Mouse (Mus musculus) MEL-GATA-1-ER (cell line): ENCODE data around the gene Csnk1e.

Experiments used
- DNase-seq: peaks from one replicate; pipeline ENCODE4 v3.0.0-alpha.2; 2012; ENCODE audit warnings: low read depth; ENCODE audit errors: extremely low read depth

Gene Csnk1e

GRCm38 (mm10) chr15:79396736-79397135 is 58.6 kb downstream of the Csnk1e start:
- no peak for DNase-seq

- DNase-seq: no peak
These were observed 60.1 kb downstream of the Csnk1e start for GRCm38 (mm10) chr15:79395281-79395680.

GRCm38 (mm10) chr15:79394842-79395241 is 60.5 kb downstream of the Csnk1e start:
- DNase-seq: no peak

GRCm38 (mm10) chr15:79393101-79393500 is 62.3 kb downstream of the Csnk1e start:
- no peak for DNase-seq

GRCm38 (mm10) chr15:79392527-79392926 is 62.8 kb downstream of the Csnk1e start:
- no peak for DNase-seq

GRCm38 (mm10) chr15:79391447-79392093 is 63.8 kb downstream of the Csnk1e start:
- DNase-seq: no peak

GRCm38 (mm10) chr15:79390434-79390833 is 64.9 kb downstream of the Csnk1e start:
- DNase-seq: no peak

- no peak for DNase-seq
These were observed 67.2 kb downstream of the Csnk1e start for GRCm38 (mm10) chr15:79388171-79388570.

- no peak for DNase-seq
These were observed 67.8 kb downstream of the Csnk1e start for GRCm38 (mm10) chr15:79387611-79388010.

- DNase-seq: no peak
These were observed 68.3 kb downstream of the Csnk1e start for GRCm38 (mm10) chr15:79387081-79387480.

- no peak for DNase-seq
These were observed 73.7 kb downstream of the Csnk1e start for GRCm38 (mm10) chr15:79381644-79382043.

GRCm38 (mm10) chr15:79380468-79381444 is 74.6 kb downstream of the Csnk1e start:
- DNase-seq: no peak

GRCm38 (mm10) chr15:79379658-79380057 is 75.7 kb downstream of the Csnk1e start:
- DNase-seq: no peak

GRCm38 (mm10) chr15:79378608-79379007 is 76.8 kb downstream of the Csnk1e start:
- DNase-seq: no peak

- DNase-seq: no peak
These were observed 77.7 kb downstream of the Csnk1e start for GRCm38 (mm10) chr15:79377681-79378080.

GRCm38 (mm10) chr15:79374760-79375159 is 80.6 kb downstream of the Csnk1e start:
- no peak for DNase-seq

GRCm38 (mm10) chr15:79370281-79370843 is 85.0 kb downstream of the Csnk1e start:
- DNase-seq: no peak

GRCm38 (mm10) chr15:79369452-79370280 is 85.7 kb downstream of the Csnk1e start:
- no peak for DNase-seq

- DNase-seq: no peak
These were observed 86.4 kb downstream of the Csnk1e start for GRCm38 (mm10) chr15:79368861-79369440.

- DNase-seq: no peak
These were observed 87.0 kb downstream of the Csnk1e start for GRCm38 (mm10) chr15:79368313-79368811.
